Mouse (Mus musculus): ENCODE measurements around the gene Egr4. TPM values are rescaled to one million over a fixed set of nuclear protein-coding genes. Genes with fewer than 3 reads are reported as not detected.

Egr4 gene
- polyA plus RNA-seq, 1 experiment from 2014 or later, result not detected

- Histone ChIP-seq H3K27ac (ENCODE audit: low read length) (no peak overlapping the region), H3K27me3 (ENCODE audit: control insufficient read depth, insufficient read depth, low read length) (no peaks in the 10 kb centered on the region), H3K9me3 (replicated peaks; ENCODE audit: control insufficient read depth, low read length) (no peaks in the 10 kb centered on the region), H3K36me3 (ENCODE audit: control insufficient read depth, insufficient read depth, low read length) (peaks cover 38% of the 10 kb centered on the region), H3K4me1 (ENCODE audit: control insufficient read depth, insufficient read depth, low read length) (no peaks in the 10 kb centered on the region), H3K9ac (ENCODE audit: low read length) (no peak overlapping the region), H3K4me3 (replicated peaks; ENCODE audit: low read length) (no peak overlapping the region), H3K4me2 (ENCODE audit: low read depth, low read length) (no peak overlapping the region)
- no peak for ATAC-seq (ENCODE audit: insufficient read depth, low FRiP score)
These were observed 48.0 kb downstream of the Egr4 start for GRCm38 (mm10) chr6:85465381-85465780.

Other genes starting within 250 kb of the Egr4 start
- 10.7 and 11.0 TPM in 2 replicates for gene Sfxn5, start 180.2 kb downstream of the Egr4 start, polyA plus RNA-seq (2015; fragmentation: Nextera tagmentation; extraction: Ambion mirVana)
- 10.1 and 10.2 TPM in 2 replicates for gene Rab11fip5, start 139.0 kb downstream of the Egr4 start, polyA plus RNA-seq (2015; fragmentation: Nextera tagmentation; extraction: Ambion mirVana)
- not detected in 2 replicates for gene Noto, start 89.7 kb downstream of the Egr4 start, polyA plus RNA-seq (2015; fragmentation: Nextera tagmentation; extraction: Ambion mirVana)
- 41.6 and 43.1 TPM in 2 replicates for gene Smyd5, start 81.6 kb downstream of the Egr4 start, polyA plus RNA-seq (2015; fragmentation: Nextera tagmentation; extraction: Ambion mirVana)
- 415 and 427 TPM in 2 replicates for gene Cct7, start 62.1 kb downstream of the Egr4 start, polyA plus RNA-seq (2015; fragmentation: Nextera tagmentation; extraction: Ambion mirVana)
- gene Pradc1, start 61.6 kb downstream of the Egr4 start, polyA plus RNA-seq (2015; fragmentation: Nextera tagmentation; extraction: Ambion mirVana), result 39.1 and 39.4 TPM in 2 replicates
- 0.17 and 0.22 TPM in 2 replicates for gene Fbxo41, start 10.6 kb downstream of the Egr4 start, polyA plus RNA-seq (2015; fragmentation: Nextera tagmentation; extraction: Ambion mirVana)
- 3.1 and 3.8 TPM in 2 replicates for gene Alms1, start 73.9 kb upstream of the Egr4 start, polyA plus RNA-seq (2015; fragmentation: Nextera tagmentation; extraction: Ambion mirVana)
- not detected in 2 replicates for gene Nat8f7, start 199.6 kb upstream of the Egr4 start, polyA plus RNA-seq (2015; fragmentation: Nextera tagmentation; extraction: Ambion mirVana)